Mouse (Mus musculus) embryonic fibroblast, embryonic 13.5 days (primary cell): ENCODE data around the gene Npas3. TPM values are rescaled to one million over a fixed set of nuclear protein-coding genes. Genes with fewer than 3 reads are reported as not detected.

Experiments
- H3K27ac ChIP-seq: 2 replicates; pipeline ENCODE4 v1.5.1; 2012; ENCODE audit warnings: low read length, control low read depth, inconsistent platforms; ENCODE audit not compliant: insufficient read depth
- H3K4me1 ChIP-seq: 2 replicates; pipeline ENCODE4 v1.6.1; 2011; ENCODE audit warnings: low read length; ENCODE audit not compliant: control insufficient read depth, insufficient read depth
- H3K4me3 ChIP-seq: 2 replicates; pipeline ENCODE4 v1.5.1; 2011; ENCODE audit warnings: mild to moderate bottlenecking, control low read depth, low read length; ENCODE audit not compliant: insufficient read depth
- CTCF ChIP-seq: IDR thresholded peaks from 2 replicates; pipeline ENCODE4 v1.5.1; 2011; ENCODE audit warnings: mild to moderate bottlenecking, control low read depth, low read length, moderate library complexity, borderline replicate concordance; ENCODE audit not compliant: insufficient read depth
- POLR2A ChIP-seq: IDR thresholded peaks from 2 replicates; pipeline ENCODE4 v1.6.1; 2011; ENCODE audit warnings: low read depth, mild to moderate bottlenecking, control low read depth, low read length, moderate library complexity
- polyA plus RNA-seq: library from polyadenylated mRNA; stranded (reverse); fragments of >200 nt; gene quantifications from 2 replicates; pipeline ENCODE4 v1.2.4, GENCODE M21; 2011; ENCODE audit warnings: low read depth; ENCODE audit not compliant: missing spikeins, insufficient read length

Gene Npas3
- polyA plus RNA-seq, 1 experiment = 6.6 TPM

GRCm38 (mm10) chr12:53321018-53321417 lies 72.5 kb downstream of the Npas3 start:
- Histone ChIP-seq H3K4me3 (no peak overlapping the region), H3K27ac (no peak overlapping the region), H3K4me1 (peaks cover 7% of the 10 kb centered on the region; the same call in 1 of the 2 replicates)
- TF ChIP-seq POLR2A (no peak), CTCF (no peak)

DNA sequence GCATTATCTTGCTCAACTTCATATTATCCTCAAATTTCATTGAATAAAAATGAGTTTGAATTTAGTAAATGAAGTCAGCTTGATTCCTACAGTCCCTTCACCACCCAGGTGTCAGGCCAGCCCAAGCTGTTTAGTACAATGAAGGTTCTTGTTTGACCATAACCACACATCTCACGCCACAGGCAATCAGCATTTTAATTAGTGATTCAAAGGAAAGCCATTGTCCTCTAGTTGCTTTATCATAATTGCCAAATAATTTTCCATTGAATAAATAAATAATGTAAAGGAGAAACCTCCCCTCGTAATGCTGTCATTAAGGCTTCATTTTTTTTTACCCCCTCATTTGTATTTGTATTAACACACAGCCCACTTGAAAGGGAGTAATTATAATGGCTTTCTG lies 73.5 kb downstream of the Npas3 start:
- Histone ChIP-seq H3K27ac (no peak overlapping the region), H3K4me3 (no peak overlapping the region), H3K4me1 (peaks cover 5% of the 10 kb centered on the region; the same call in 1 of the 2 replicates)
- no peak for TF ChIP-seq POLR2A
- no peak for TF ChIP-seq CTCF

- H3K27ac ChIP-seq = no peak overlapping the region
- no peak overlapping the region for H3K4me3 ChIP-seq
- no peak for TF ChIP-seq POLR2A
- no peak for TF ChIP-seq CTCF
- no peaks in the 10 kb centered on the region for H3K4me1 ChIP-seq
Observed at GRCm38 (mm10) chr12:53327653-53328188, 79.2 kb downstream of the Npas3 start.

DNA sequence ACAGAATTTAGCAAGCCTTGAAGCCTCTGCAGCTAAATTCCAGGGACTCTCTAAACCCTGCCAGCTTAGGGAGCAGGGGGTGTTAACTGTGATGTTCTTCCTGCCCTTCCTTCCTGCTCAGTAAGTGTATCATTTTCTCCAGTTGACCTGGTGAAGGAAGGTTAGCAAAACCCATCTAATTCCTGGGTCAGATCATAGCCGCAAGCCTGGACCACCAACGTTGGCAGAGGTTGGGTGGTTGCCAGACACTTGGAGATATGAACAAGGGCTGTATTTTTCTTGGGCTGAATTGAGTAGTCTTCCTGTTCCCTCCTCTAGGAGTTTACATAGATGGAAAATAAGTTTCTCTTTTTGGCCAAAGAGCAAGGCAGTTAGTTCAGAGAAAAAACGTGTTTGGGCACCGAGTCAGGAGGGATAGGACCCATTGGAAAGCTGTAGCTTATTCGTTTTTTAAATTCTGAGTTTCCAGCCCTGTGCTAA lies 79.8 kb downstream of the Npas3 start:
- Histone ChIP-seq H3K4me1 (no peaks in the 10 kb centered on the region; the same call in 1 of the 2 replicates), H3K27ac (no peak overlapping the region), H3K4me3 (no peak overlapping the region)
- no peak for TF ChIP-seq POLR2A
- TF ChIP-seq CTCF = no peak

DNA sequence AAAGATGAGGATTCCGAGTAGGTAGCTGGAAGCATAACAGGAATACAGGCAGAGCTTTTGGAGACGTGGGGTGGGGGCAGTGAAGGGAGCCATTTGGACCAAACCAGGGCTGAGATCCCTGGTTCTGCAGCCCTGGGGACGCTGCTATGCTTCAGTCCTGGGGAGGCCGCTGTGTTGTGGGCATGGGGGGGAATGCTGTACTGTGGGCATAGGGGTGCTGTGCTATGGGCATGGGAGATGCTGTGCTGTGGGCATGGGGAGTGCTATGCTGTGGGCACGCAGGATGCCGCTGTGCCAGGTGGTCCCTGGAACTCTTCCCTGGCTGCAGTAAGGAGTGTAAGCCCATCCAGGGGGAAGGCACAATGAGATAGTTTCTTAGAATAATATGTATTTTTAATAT lies 81.7 kb downstream of the Npas3 start:
- H3K27ac ChIP-seq = no peak overlapping the region
- TF ChIP-seq CTCF (no peak), POLR2A (no peak)
- no peaks in the 10 kb centered on the region; the same call in 1 of the 2 replicates for H3K4me1 ChIP-seq
- H3K4me3 ChIP-seq = no peak overlapping the region

DNA sequence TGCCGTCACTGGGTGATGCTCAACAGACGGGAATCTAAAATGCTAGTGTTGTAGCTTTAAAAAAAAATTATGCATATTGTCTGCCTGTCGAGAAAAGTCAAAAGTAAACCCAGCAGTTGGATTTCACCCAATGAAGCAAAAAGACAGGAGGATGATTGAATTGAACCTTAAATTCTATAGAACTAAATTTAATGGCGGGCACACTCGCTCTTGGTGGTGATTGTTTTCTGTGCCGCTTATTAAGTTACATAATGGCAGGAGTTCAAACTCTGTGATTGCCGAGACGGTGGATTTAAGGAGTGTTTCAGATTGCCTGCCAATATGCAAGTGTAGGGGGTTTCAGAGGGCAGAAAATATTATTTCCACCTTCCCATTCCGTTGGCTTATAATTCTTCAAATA lies 82.9 kb downstream of the Npas3 start:
- H3K27ac ChIP-seq = no peak overlapping the region
- H3K4me3 ChIP-seq = no peak overlapping the region
- TF ChIP-seq POLR2A (no peak), CTCF (no peak)
- no peaks in the 10 kb centered on the region; the same call in 1 of the 2 replicates for H3K4me1 ChIP-seq

- TF ChIP-seq POLR2A (no peak), CTCF (no peak)
- Histone ChIP-seq H3K4me3 (no peak overlapping the region), H3K4me1 (no peaks in the 10 kb centered on the region; the same call in 1 of the 2 replicates), H3K27ac (no peak overlapping the region)
Observed at GRCm38 (mm10) chr12:53331800-53332199, 83.3 kb downstream of the Npas3 start.

DNA sequence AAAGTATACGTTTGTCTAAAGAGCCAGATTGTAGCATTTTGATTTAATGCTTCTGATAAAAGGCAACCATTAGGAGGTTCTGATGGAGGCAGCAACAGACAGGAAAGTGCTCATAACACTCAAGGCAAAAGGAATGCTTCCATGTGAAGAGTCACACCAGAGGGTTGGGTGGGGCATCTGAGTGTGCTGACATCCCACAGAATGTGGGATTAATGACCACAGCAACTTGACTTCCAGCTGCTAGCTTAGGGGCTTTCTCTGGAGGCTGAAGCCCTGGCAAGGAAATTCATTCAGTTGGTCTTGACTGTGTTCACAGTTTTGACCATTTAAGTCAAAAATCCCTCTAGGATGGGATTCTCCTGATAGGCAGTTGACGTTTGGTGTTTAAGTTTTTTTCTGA lies 84.8 kb downstream of the Npas3 start:
- TF ChIP-seq CTCF = no peak
- no peak for TF ChIP-seq POLR2A
- Histone ChIP-seq H3K27ac (no peak overlapping the region), H3K4me1 (no peaks in the 10 kb centered on the region; the same call in none of the 2 replicates), H3K4me3 (no peak overlapping the region)

DNA sequence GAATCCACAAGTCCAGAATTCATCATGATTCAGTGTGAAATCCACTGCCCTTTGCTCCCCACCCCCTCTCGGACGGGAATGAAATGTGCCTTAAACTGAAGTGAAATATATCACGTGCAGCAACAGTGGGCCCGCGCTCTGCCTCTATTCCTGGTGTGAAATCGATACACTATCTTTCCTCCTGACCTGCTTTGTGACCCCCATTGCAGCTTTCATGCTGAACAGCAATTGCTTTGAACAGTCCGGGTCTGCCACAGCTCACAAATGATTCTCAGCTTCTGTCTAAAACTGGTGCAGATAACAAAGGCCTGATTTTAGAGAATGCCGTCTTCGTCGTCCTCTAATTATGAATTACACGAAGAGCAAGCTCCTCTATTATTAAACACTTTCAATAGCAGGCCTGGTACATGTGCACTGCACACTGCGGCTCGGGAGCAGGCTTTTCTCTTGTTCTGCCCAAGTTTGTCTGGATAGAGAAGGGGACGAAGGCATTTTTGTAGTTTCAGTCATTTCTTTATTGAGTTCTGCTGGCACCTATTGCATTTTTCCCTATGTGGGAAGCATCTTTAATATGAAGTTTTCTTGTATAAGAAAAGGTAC lies 90.0 kb downstream of the Npas3 start:
- Histone ChIP-seq H3K27ac (no peak overlapping the region), H3K4me3 (no peak overlapping the region), H3K4me1 (no peaks in the 10 kb centered on the region; the same call in 1 of the 2 replicates)
- TF ChIP-seq POLR2A = no peak
- no peak for TF ChIP-seq CTCF

DNA sequence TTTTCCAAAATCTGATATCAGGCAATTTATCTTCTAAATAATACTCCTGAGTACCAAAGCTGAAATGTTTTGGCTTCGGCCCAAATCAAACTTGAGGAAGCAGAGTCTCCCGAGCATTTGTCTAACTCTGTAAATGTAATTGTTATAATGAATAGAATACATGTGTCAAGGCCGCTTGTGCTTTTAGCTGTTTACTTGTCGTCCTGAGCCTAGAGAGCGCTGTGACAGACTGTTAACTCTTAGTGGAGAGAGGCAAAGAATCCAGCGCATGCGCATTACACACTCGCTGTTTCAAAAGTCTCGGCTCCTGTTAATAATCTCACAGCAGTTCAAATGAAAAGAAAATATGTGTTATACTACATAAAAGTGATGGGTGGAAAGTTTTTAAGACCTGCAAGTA lies 94.3 kb downstream of the Npas3 start:
- no peaks in the 10 kb centered on the region; the same call in 1 of the 2 replicates for H3K4me1 ChIP-seq
- H3K4me3 ChIP-seq = no peak overlapping the region
- no peak for TF ChIP-seq CTCF
- TF ChIP-seq POLR2A = no peak
- H3K27ac ChIP-seq = no peak overlapping the region
